Mouse (Mus musculus) bone marrow, adult 2 months (tissue): ENCODE data around the gene Prrt2. TPM values are rescaled to one million over a fixed set of nuclear protein-coding genes. Genes with fewer than 3 reads are reported as not detected.

Experiments used
- H3K27ac ChIP-seq: fragments of 200-500 bp; 2 replicates; pipeline ENCODE4 v1.5.1; 2012; ENCODE audit warnings: low read depth, mild to moderate bottlenecking, control low read depth, inconsistent platforms, low read length; ENCODE audit not compliant: control insufficient read depth, poor library complexity, insufficient read depth
- H3K4me1 ChIP-seq: fragments of 200-500 bp; 2 replicates; pipeline ENCODE4 v1.6.1; 2011; ENCODE audit warnings: low read length; ENCODE audit not compliant: control insufficient read depth, insufficient read depth
- H3K4me3 ChIP-seq: fragments of 200-500 bp; replicated peaks from 2 replicates; pipeline ENCODE3; 2011; ENCODE audit warnings: mild to moderate bottlenecking, low read depth, low read length, control low read depth; ENCODE audit not compliant: control insufficient read depth
- CTCF ChIP-seq: fragments of 200-500 bp; IDR thresholded peaks from 2 replicates; pipeline ENCODE4 v1.5.1; 2011; ENCODE audit warnings: low read length, control low read depth; ENCODE audit not compliant: control insufficient read depth, insufficient read depth
- POLR2A ChIP-seq: fragments of 200-500 bp; IDR thresholded peaks from 2 replicates; pipeline ENCODE4 v1.6.1; 2011; ENCODE audit warnings: low read depth, mild to moderate bottlenecking, control low read depth, low read length, borderline replicate concordance; ENCODE audit not compliant: control insufficient read depth
- WGBS: fragments of 180-500 bp; shearing (Covaris S2); methylation state at CpG from one replicate; pipeline ENCODE4 v1.1.7; 2018; 5-methylcytosine and 5-hydroxymethylcytosine counted together
- polyA plus RNA-seq: library from polyadenylated mRNA; stranded (reverse); fragments of >200 nt; gene quantifications from 2 replicates; pipeline ENCODE4 v1.2.4, GENCODE M21; 2011; ENCODE audit warnings: low replicate concordance; ENCODE audit not compliant: missing spikeins, insufficient read depth, insufficient read length

Prrt2 gene
- polyA plus RNA-seq, 1 experiment, result 5.3 TPM

- 76% methylated on average over 7 of the region's 7 CpGs for WGBS
- TF ChIP-seq CTCF (no peak), POLR2A (no peak)
- H3K27ac ChIP-seq, result no peak overlapping the region
- H3K4me3 ChIP-seq, result no peak overlapping the region
- peaks cover 10% of the 10 kb centered on the region for H3K4me1 ChIP-seq
These were observed 1.7 kb upstream of the Prrt2 start for GRCm38 (mm10) chr7:127022528-127023271.

- WGBS, result 43% methylated on average over 5 of the region's 5 CpGs
- Histone ChIP-seq H3K4me3 (no peak overlapping the region), H3K4me1 (peaks cover 9% of the 10 kb centered on the region), H3K27ac (no peak overlapping the region)
- no peak for TF ChIP-seq CTCF
- 0 out of 2 replicates have a peak, but pooled peaks have one; percentile 18 for TF ChIP-seq POLR2A
These were observed 834 bp upstream of the Prrt2 start for GRCm38 (mm10) chr7:127021563-127022527.

- no peak overlapping the region for H3K4me3 ChIP-seq
- no peak overlapping the region for H3K27ac ChIP-seq
- no peak for TF ChIP-seq POLR2A
- no peak for TF ChIP-seq CTCF
- WGBS, result 55% methylated on average over 5 of the region's 5 CpGs
- peaks cover 10% of the 10 kb centered on the region for H3K4me1 ChIP-seq
These were observed 520 bp downstream of the Prrt2 start for GRCm38 (mm10) chr7:127020491-127020890.

GRCm38 (mm10) chr7:127020031-127020430, 980 bp downstream of the Prrt2 start:
- TF ChIP-seq POLR2A, result no peak
- TF ChIP-seq CTCF, result no peak
- no peak overlapping the region for H3K27ac ChIP-seq
- H3K4me1 ChIP-seq, result peaks cover 11% of the 10 kb centered on the region
- WGBS, result 79% methylated on average over 3 of the region's 3 CpGs
- no peak overlapping the region for H3K4me3 ChIP-seq

- Histone ChIP-seq H3K27ac (no peak overlapping the region), H3K4me1 (peaks cover 12% of the 10 kb centered on the region)
- TF ChIP-seq CTCF, result no peak
These were observed 1.6 kb downstream of the Prrt2 start for GRCm38 (mm10) chr7:127019306-127019960.

GRCm38 (mm10) chr7:127018416-127019305, 2.4 kb downstream of the Prrt2 start:
- WGBS, result 87% methylated on average over 15 of the region's 15 CpGs
- TF ChIP-seq POLR2A (no peak), CTCF (no peak)
- H3K27ac ChIP-seq, result no peak overlapping the region
- peaks cover 7% of the 10 kb centered on the region for H3K4me1 ChIP-seq
- H3K4me3 ChIP-seq, result no peak overlapping the region

More at GRCm38 (mm10) chr7:127019306-127019960, 1.6 kb downstream of the Prrt2 start:
- no peak overlapping the region for H3K4me3 ChIP-seq
- WGBS, result 75% methylated on average over 14 of the region's 14 CpGs

GRCm38 (mm10) chr7:127017950-127018345, 3.1 kb downstream of the Prrt2 start:
- H3K27ac ChIP-seq, result no peak overlapping the region; the same call in 1 of the 2 replicates
- no peak overlapping the region for H3K4me3 ChIP-seq

More at GRCm38 (mm10) chr7:127017950-127018345, 3.1 kb downstream of the Prrt2 start:
- no peak for TF ChIP-seq CTCF
- no peak for TF ChIP-seq POLR2A
- 73% methylated on average over 6 of the region's 6 CpGs for WGBS
- peaks cover 5% of the 10 kb centered on the region; the same call in 1 of the 2 replicates for H3K4me1 ChIP-seq
